Mouse (Mus musculus) adrenal gland, adult (tissue): Measurements from ENCODE around the gene Plekhb2.

Experiments
- DNase-seq, 2 experiments: peaks; one replicate each; pipeline ENCODE4 v3.0.0; 2022 to 2023; ENCODE audit warnings: low spot score in 1 of 2; ENCODE audit not compliant: inconsistent age in 2 of 2

Gene Plekhb2

GRCm38 (mm10) chr1:34864243-34864642 lies 14.5 kb downstream of the Plekhb2 start:
- DNase-seq, result peak in 1 of 2 experiments; percentile 53

- peak; percentile 9 to 51 for DNase-seq
These were observed 16.1 kb downstream of the Plekhb2 start for GRCm38 (mm10) chr1:34865866-34866265.

- peak; percentile 89 to 97 for DNase-seq
These were observed 17.2 kb downstream of the Plekhb2 start for GRCm38 (mm10) chr1:34866815-34867573.

- peak in 1 of 2 experiments; percentile 8 for DNase-seq
These were observed 17.8 kb downstream of the Plekhb2 start for GRCm38 (mm10) chr1:34867574-34867955.

GRCm38 (mm10) chr1:34868391-34868790 lies 18.6 kb downstream of the Plekhb2 start:
- DNase-seq, result peak in 1 of 2 experiments; percentile 5

GRCm38 (mm10) chr1:34869231-34869630 lies 19.5 kb downstream of the Plekhb2 start:
- peak in 1 of 2 experiments; percentile 4 for DNase-seq

- DNase-seq, result peak in 1 of 2 experiments; percentile 3
These were observed 21.4 kb downstream of the Plekhb2 start for GRCm38 (mm10) chr1:34871170-34871569.

- peak in 1 of 2 experiments; percentile 2 for DNase-seq
These were observed 23.8 kb downstream of the Plekhb2 start for GRCm38 (mm10) chr1:34873551-34873950.

GRCm38 (mm10) chr1:34879611-34880010 lies 29.8 kb downstream of the Plekhb2 start:
- DNase-seq, result no peak

- no peak for DNase-seq
These were observed 34.0 kb downstream of the Plekhb2 start for GRCm38 (mm10) chr1:34883776-34884175.

GRCm38 (mm10) chr1:34891559-34892289 lies 41.9 kb downstream of the Plekhb2 start:
- DNase-seq, result peak in 1 of 2 experiments; percentile 62

- no peak for DNase-seq
These were observed 42.7 kb downstream of the Plekhb2 start for GRCm38 (mm10) chr1:34892466-34892865.

- DNase-seq, result no peak
These were observed 43.6 kb downstream of the Plekhb2 start for GRCm38 (mm10) chr1:34893331-34893730.

- DNase-seq, result peak in 1 of 2 experiments; percentile 25
These were observed 44.1 kb downstream of the Plekhb2 start for GRCm38 (mm10) chr1:34893831-34894230.

GRCm38 (mm10) chr1:34896102-34896501 lies 46.3 kb downstream of the Plekhb2 start:
- DNase-seq, result no peak

- peak; percentile 45 to 81 for DNase-seq
These were observed 47.1 kb downstream of the Plekhb2 start for GRCm38 (mm10) chr1:34896898-34897297.

- no peak for DNase-seq
These were observed 78.9 kb downstream of the Plekhb2 start for GRCm38 (mm10) chr1:34928656-34929055.
